Mouse (Mus musculus) CH12.LX (cell line): ENCODE measurements around the gene Slbp. TPM values are rescaled to one million over a fixed set of nuclear protein-coding genes. Genes with fewer than 3 reads are reported as not detected.

ENCODE experiments used
- DNase-seq: peaks from one replicate; pipeline ENCODE4 v3.0.0-alpha.2; 2013; ENCODE audit errors: extremely low read depth
- H3K27ac ChIP-seq: 2 replicates; pipeline ENCODE4 v1.5.1; 2012; ENCODE audit warnings: low read depth, mild to moderate bottlenecking, control low read depth, moderate library complexity; ENCODE audit not compliant: insufficient read depth
- H3K27me3 ChIP-seq: replicated peaks from 2 replicates; pipeline ENCODE3; 2012; ENCODE audit warnings: inconsistent platforms
- H3K36me3 ChIP-seq, 2 experiments: replicated peaks in 1 of 2; 2 replicates each; pipeline versions ENCODE3 to v1.6.1; 2012; ENCODE audit warnings: inconsistent platforms in 1 of 2, low read length in 1 of 2, mild to moderate bottlenecking in 1 of 2, mixed read lengths in 1 of 2, moderate library complexity in 1 of 2; ENCODE audit not compliant: control insufficient read depth in 1 of 2, insufficient read depth in 1 of 2
- H3K4me1 ChIP-seq, 2 experiments: 2 replicates each; pipeline ENCODE4 v1.6.1; 2012; ENCODE audit warnings: inconsistent platforms in 1 of 2, moderate library complexity in 1 of 2; ENCODE audit not compliant: insufficient read depth in 2 of 2, control insufficient read depth in 1 of 2
- H3K4me2 ChIP-seq: 2 replicates; pipeline ENCODE4 v1.6.1; 2012; ENCODE audit warnings: low read depth, mild to moderate bottlenecking, control low read depth; ENCODE audit not compliant: poor library complexity, insufficient read depth, severe bottlenecking
- H3K4me3 ChIP-seq, 3 experiments: fragments of 150-350 bp in 1 of 3; sonication (generic) in 1 of 3; replicated peaks in 1 of 3; 2 replicates each; pipeline versions ENCODE3 to v1.5.1; 2011 to 2012; ENCODE audit warnings: low read depth in 2 of 3, low read length in 2 of 3, mild to moderate bottlenecking in 2 of 3, moderate library complexity in 2 of 3, control low read depth in 1 of 3, improper control_type of control experiment in 1 of 3, inconsistent platforms in 1 of 3, mixed read lengths in 1 of 3; ENCODE audit not compliant: poor library complexity in 1 of 3
- H3K79me2 ChIP-seq: replicated peaks from 2 replicates; pipeline ENCODE4 v1.6.1; 2012; ENCODE audit warnings: mild to moderate bottlenecking, moderate library complexity; ENCODE audit not compliant: control insufficient read depth, poor library complexity, insufficient read depth, severe bottlenecking; ENCODE audit errors: extremely low read depth
- H3K9ac ChIP-seq: 2 replicates; pipeline ENCODE4 v1.6.1; 2012; ENCODE audit warnings: low read depth, mild to moderate bottlenecking, control low read depth, moderate library complexity; ENCODE audit not compliant: insufficient read depth
- H3K9me3 ChIP-seq: replicated peaks from 2 replicates; pipeline ENCODE3; 2012; ENCODE audit warnings: low read length, inconsistent platforms, mixed read lengths
- BHLHE40 ChIP-seq: IDR thresholded peaks from 2 replicates; pipeline ENCODE4 v1.6.1; 2011; ENCODE audit warnings: mild to moderate bottlenecking, low read depth, low read length, improper control_type of control experiment
- CTCF ChIP-seq, 2 experiments: IDR thresholded peaks in 1 of 2; conservative IDR thresholded peaks in 1 of 2; 2 replicates each; pipeline ENCODE4 v1.5.1; 2011 to 2012; ENCODE audit warnings: low read depth in 2 of 2, low read length in 2 of 2, improper control_type of control experiment in 1 of 2, inconsistent platforms in 1 of 2, mild to moderate bottlenecking in 1 of 2, moderate library complexity in 1 of 2
- ELF1 ChIP-seq: IDR thresholded peaks from 2 replicates; pipeline ENCODE4 v1.6.1; 2014; ENCODE audit warnings: low read depth, mild to moderate bottlenecking, inconsistent platforms, low read length, improper control_type of control experiment
- ETS1 ChIP-seq: conservative IDR thresholded peaks from 2 replicates; pipeline ENCODE4 v1.6.1; 2012; ENCODE audit warnings: low read depth, mild to moderate bottlenecking, inconsistent platforms, low read length, improper control_type of control experiment, moderate library complexity
- HCFC1 ChIP-seq: IDR thresholded peaks from 2 replicates; pipeline ENCODE4 v1.6.1; 2012; ENCODE audit warnings: low read depth, mild to moderate bottlenecking, inconsistent platforms, low read length, improper control_type of control experiment
- JUN ChIP-seq: IDR thresholded peaks from 2 replicates; pipeline ENCODE4 v1.6.1; 2011; ENCODE audit warnings: low read depth, mild to moderate bottlenecking, low read length, improper control_type of control experiment, moderate library complexity; ENCODE audit not compliant: insufficient read depth
- JUND ChIP-seq: conservative IDR thresholded peaks from 2 replicates; pipeline ENCODE4 v1.6.1; 2011; ENCODE audit warnings: low read depth, low read length, improper control_type of control experiment
- KAT2A ChIP-seq: IDR thresholded peaks from 2 replicates; pipeline ENCODE4 v1.6.1; 2012; ENCODE audit warnings: low read length, improper control_type of control experiment, inconsistent platforms; ENCODE audit not compliant: insufficient replicate concordance
- MAX ChIP-seq: IDR thresholded peaks from 2 replicates; pipeline ENCODE4 v1.6.1; 2011; ENCODE audit warnings: low read length, improper control_type of control experiment
- MAZ ChIP-seq: IDR thresholded peaks from 2 replicates; pipeline ENCODE4 v1.6.1; 2012; ENCODE audit warnings: low read depth, mild to moderate bottlenecking, inconsistent platforms, low read length, improper control_type of control experiment, moderate library complexity
- MEF2A ChIP-seq: IDR thresholded peaks from 2 replicates; pipeline ENCODE4 v1.6.1; 2014; ENCODE audit warnings: low read depth, mild to moderate bottlenecking, inconsistent platforms, low read length, improper control_type of control experiment, borderline replicate concordance
- NELFE ChIP-seq: IDR thresholded peaks from 2 replicates; pipeline ENCODE4 v1.6.1; 2011; ENCODE audit warnings: low read depth, low read length, improper control_type of control experiment
- POLR2A ChIP-seq: IDR thresholded peaks from 2 replicates; pipeline ENCODE4 v1.6.1; 2011; ENCODE audit warnings: low read depth, mild to moderate bottlenecking, improper control_type of control experiment, low read length
- POLR2AphosphoS2 ChIP-seq: IDR thresholded peaks from 2 replicates; pipeline ENCODE4 v1.6.1; 2011; ENCODE audit warnings: low read depth, low read length, improper control_type of control experiment
- RAD21 ChIP-seq: IDR thresholded peaks from 2 replicates; pipeline ENCODE4 v1.6.1; 2011; ENCODE audit warnings: low read depth, mild to moderate bottlenecking, low read length, improper control_type of control experiment, moderate library complexity
- SIN3A ChIP-seq: IDR thresholded peaks from 2 replicates; pipeline ENCODE4 v1.6.1; 2012; ENCODE audit warnings: low read length, improper control_type of control experiment, inconsistent platforms
- SMC3 ChIP-seq: IDR thresholded peaks from 2 replicates; pipeline ENCODE4 v1.6.1; 2011; ENCODE audit warnings: low read depth, low read length, improper control_type of control experiment
- TBP ChIP-seq: conservative IDR thresholded peaks from 2 replicates; pipeline ENCODE4 v1.6.1; 2011; ENCODE audit warnings: low read depth, low read length, improper control_type of control experiment
- TCF12 ChIP-seq: IDR thresholded peaks from 2 replicates; pipeline ENCODE4 v1.6.1; 2014; ENCODE audit warnings: low read depth, mild to moderate bottlenecking, inconsistent platforms, low read length, improper control_type of control experiment
- UBTF ChIP-seq: IDR thresholded peaks from 2 replicates; pipeline ENCODE4 v1.6.1; 2012; ENCODE audit warnings: low read depth, mild to moderate bottlenecking, inconsistent platforms, low read length, improper control_type of control experiment, moderate library complexity
- USF2 ChIP-seq: conservative IDR thresholded peaks from 2 replicates; pipeline ENCODE4 v1.6.1; 2011; ENCODE audit warnings: low read depth, low read length, improper control_type of control experiment
- ZMIZ1 ChIP-seq: IDR thresholded peaks from 2 replicates; pipeline ENCODE4 v1.6.1; 2012; ENCODE audit warnings: low read depth, mild to moderate bottlenecking, inconsistent platforms, low read length, improper control_type of control experiment
- ZNF384 ChIP-seq: IDR thresholded peaks from 2 replicates; pipeline ENCODE4 v1.6.1; 2012; ENCODE audit warnings: low read depth, low read length, improper control_type of control experiment, inconsistent platforms
- dilution Hi-C: fragments of 300-500 bp; cut with MboI; formaldehyde crosslinking; loops from 2 replicates; pipeline ENCODE4 v1.14.3; 2020; ENCODE audit warnings: low sequenced_read_pairs; ENCODE audit not compliant: extremely low pct_unique_long_range_greater_than_20kb, extremely low pct_ligation_motif_present
- in situ Hi-C: fragments of 300-500 bp; cut with MboI; formaldehyde crosslinking; loops from 3 replicates; pipeline ENCODE4 v1.14.3; 2019; ENCODE audit warnings: low sequenced_read_pairs, low pct_ligation_motif_present, low pct_unique_long_range_greater_than_20kb, mixed read lengths
- polyA plus RNA-seq: library from polyadenylated mRNA; unstranded; fragments of >175 nt; gene quantifications from 2 replicates; pipeline ENCODE4 v1.2.1, GENCODE M21; 2012; ENCODE audit warnings: low read depth; ENCODE audit not compliant: insufficient read length
- total RNA-seq, 2 experiments: library from RNA; depleted of rRNA; stranded (reverse); fragments of 300-350 nt in 1 of 2; fragments of >200 nt in 1 of 2; gene quantifications; 2 replicates each; pipeline ENCODE4 v1.2.3; 2012 to 2014

The Slbp gene
- total and polyA plus RNA-seq, 3 experiments, result 85.4 to 263 (median 117) TPM

DNA sequence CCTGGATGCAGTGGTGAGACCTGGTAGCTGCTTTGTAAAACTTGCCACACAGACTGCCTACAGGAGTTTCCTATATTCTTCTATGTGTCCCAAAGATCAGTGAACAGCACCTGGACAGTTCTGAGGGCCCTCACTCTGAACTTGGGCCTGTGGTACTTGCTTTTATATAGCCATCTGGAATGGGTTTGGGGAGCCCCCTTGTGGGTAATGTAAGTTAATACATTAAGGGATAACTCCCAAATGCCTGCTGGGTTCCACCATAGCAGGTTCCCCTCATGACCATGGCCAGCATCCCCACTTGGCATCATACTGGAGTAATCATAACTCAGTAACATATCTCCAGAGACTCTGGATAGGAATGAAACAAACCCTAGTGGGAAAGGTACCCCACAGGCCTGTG lies 15.8 kb upstream of the Slbp start:
- Histone ChIP-seq H3K36me3 (peaks cover 76 to 91% of the 10 kb centered on the region in 2 experiments), H3K9ac (no peak overlapping the region), H3K79me2 (no peaks in the 10 kb centered on the region; the same call in none of the 2 replicates), H3K4me3 (no peak overlapping the region), H3K4me1 (no peaks in the 10 kb centered on the region), H3K9me3 (no peaks in the 10 kb centered on the region), H3K27me3 (no peaks in the 10 kb centered on the region), H3K27ac (no peak overlapping the region)
- dilution Hi-C loops, result no loop called here
- peak; percentile 32 for DNase-seq
- in situ Hi-C loops, result no loop called here
- TF ChIP-seq CTCF (conservative IDR thresholded peaks at IDR 0.05 in 1 of 2, IDR thresholded peaks at IDR 0.05 in 1 of 2; ENCODE audit: low read depth in 2 of 2, low read length in 2 of 2) (peak in 1 of 2 experiments; percentile 59; a peak in 2 of 4 replicates), POLR2AphosphoS2 (no peak), SMC3 (peak; percentile 29), RAD21 (peak; percentile 48), TBP (no peak), JUND (no peak)
- TF ChIP-seq, all 38 proteins: peak for 3
- H3K4me2 ChIP-seq, result no peak overlapping the region

DNA sequence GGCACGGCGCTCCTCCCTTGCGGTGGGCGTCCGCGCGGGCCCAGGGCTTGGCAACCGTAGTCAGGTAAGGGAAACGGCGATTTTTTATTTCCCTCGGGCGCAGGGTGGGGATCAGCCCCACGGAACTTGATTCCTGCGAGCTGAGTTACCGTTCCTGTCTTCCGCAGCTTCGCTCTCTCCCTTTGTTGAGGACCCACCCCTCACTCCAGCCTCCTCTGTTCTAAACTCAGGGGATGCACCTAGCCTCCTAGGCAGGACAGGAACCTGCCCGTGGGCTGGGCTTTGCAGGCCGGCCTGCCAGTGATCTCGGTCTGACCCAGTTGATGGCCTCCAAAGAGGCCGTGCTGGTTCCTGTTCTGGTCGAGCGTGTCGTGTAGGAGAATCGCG lies 6.3 kb upstream of the Slbp start:
- Histone ChIP-seq H3K79me2 (peaks cover 45% of the 10 kb centered on the region), H3K4me2 (peak overlapping the region; percentile 79; the same call in 1 of the 2 replicates), H3K4me3 (peak overlapping the region; percentile 65 to 81 (median 66)), H3K9me3 (no peaks in the 10 kb centered on the region), H3K27me3 (no peaks in the 10 kb centered on the region), H3K4me1 (peaks cover 13 to 53% of the 10 kb centered on the region in 2 experiments), H3K27ac (peak overlapping the region; percentile 8), H3K9ac (peak overlapping the region; percentile 90), H3K36me3 (peaks cover 37 to 56% of the 10 kb centered on the region in 2 experiments)
- peak; percentile 57 for DNase-seq
- TF ChIP-seq MEF2A (0 out of 2 replicates have a peak, but pooled peaks have one; percentile 5), SIN3A (0 out of 2 replicates have a peak, but pooled peaks have one; percentile 22), ETS1 (no peak)
- in situ Hi-C loops, result no loop called here
- dilution Hi-C loops, result no loop called here

DNA sequence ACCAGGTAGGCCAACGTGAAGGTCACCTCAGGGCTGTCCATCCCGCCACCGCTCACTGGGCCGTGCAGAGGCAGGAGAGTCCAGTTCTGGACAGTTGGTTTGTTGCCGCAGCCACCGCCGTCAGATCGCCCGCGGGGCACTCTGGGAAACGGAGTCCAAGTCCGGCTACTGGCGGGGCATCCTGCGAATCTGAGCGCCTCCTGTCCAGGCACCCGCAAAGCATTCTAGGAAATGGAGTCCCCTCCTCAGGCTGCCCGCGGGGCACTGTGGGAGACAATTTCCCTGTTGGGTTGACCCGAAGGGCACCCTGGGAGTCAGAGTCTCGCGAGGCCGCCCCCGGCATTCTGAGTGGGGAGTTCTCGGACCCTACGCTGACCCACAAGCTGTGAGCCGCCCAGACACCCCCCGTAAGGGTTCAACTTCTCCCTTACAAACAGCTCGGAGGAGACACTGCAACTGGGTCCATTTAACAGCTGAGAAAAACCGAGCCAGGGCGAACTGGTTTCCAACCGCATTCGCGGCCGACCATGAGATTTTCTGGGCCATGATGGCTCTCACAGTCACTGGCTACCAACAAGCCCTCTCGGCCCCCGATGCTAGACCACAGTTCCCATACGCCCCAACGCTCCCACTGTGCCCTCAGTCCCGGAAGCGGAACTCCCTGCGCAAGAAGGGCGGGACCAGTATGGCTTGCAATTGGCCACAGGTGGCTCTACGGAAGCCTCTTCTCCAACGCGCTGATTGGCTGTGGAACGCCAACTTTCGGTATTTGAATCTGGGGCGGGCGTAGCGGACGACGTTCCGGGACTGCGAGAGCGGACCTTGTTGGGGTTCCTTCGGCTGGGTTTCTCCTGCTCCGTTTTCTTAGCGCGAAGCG lies 5.7 kb upstream of the Slbp start, which contains the start of the genes Tacc3 and Tmem129:
Tacc3 (plus strand) TSS at position 342 of the 877 bp plus-strand sequence.
Tmem129 (minus strand) TSS at position 630 of the 877 bp plus-strand sequence.
- no peaks in the 10 kb centered on the region for H3K27me3 ChIP-seq
- H3K27ac ChIP-seq, result peak within 1 kb of the TSS; percentile 87
- peaks cover 45% of the 10 kb centered on the region for H3K79me2 ChIP-seq
- H3K4me1 ChIP-seq, result peaks cover 16 to 59% of the 10 kb centered on the region in 2 experiments
- H3K4me2 ChIP-seq, result peak within 1 kb of the TSS; percentile 84
- H3K9me3 ChIP-seq, result no peaks in the 10 kb centered on the region
- in situ Hi-C loops (no loop called here), dilution Hi-C loops (no loop called here)
- H3K36me3 ChIP-seq, result peaks cover 39 to 58% of the 10 kb centered on the region in 2 experiments
- H3K4me3 ChIP-seq, result peak within 1 kb of the TSS; percentile 65 to 95 (median 92)
- H3K9ac ChIP-seq, result peak within 1 kb of the TSS; percentile 98
- peak; percentile 98 for DNase-seq
- TF ChIP-seq NELFE (peak; percentile 82), KAT2A (peak; percentile 91; the same call in 1 of the 2 replicates), TBP (peak; percentile 51), JUN (no peak), HCFC1 (peak; percentile 83), JUND (no peak), MAZ (peak; percentile 74; the same call in 1 of the 2 replicates), RAD21 (no peak), MAX (no peak), ELF1 (peak; percentile 95), ETS1 (no peak), ZMIZ1 (peak; percentile 38), UBTF (no peak; the same call in 1 of the 2 replicates), BHLHE40 (no peak), POLR2A (peak; percentile 91), USF2 (no peak), ZNF384 (no peak), TCF12 (peak; percentile 39)
